Mouse (Mus musculus): ENCODE results near the gene Rpl36.

Gene Rpl36

DNA sequence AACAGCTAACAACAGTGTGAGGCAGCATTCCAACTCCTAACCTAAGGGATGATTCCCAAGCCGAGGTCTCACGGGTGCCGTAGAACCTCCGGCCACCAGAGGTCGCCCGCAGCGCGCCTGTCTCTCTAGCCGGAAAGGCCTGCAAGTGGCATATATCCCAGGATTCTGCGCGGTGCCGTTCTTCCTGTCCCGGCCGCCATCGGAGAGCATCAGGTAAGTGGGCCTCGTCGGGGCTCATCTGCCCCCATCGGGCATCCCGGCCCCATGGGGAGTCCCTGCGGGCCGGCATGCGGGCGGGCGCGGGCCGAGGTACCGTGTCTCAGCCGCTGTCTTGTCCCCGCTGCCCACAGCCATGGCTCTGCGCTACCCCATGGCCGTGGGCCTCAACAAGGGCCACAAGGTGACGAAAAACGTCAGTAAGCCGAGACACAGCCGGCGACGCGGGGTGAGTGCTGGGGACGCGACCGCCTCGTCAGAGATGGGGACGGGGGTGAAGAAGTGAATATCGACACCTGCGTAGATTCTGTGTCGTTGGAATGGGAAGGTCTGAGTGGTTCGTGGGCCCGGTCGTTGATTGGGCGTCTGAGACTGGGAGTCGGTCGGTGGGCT, at the start of gene Rpl36:
Gene Rpl36 (plus strand): TSS at position 181 of the 609 bp plus-strand sequence.
- peak; percentile 93 for DNase-seq (ENCODE audit: low spot score)

DNA sequence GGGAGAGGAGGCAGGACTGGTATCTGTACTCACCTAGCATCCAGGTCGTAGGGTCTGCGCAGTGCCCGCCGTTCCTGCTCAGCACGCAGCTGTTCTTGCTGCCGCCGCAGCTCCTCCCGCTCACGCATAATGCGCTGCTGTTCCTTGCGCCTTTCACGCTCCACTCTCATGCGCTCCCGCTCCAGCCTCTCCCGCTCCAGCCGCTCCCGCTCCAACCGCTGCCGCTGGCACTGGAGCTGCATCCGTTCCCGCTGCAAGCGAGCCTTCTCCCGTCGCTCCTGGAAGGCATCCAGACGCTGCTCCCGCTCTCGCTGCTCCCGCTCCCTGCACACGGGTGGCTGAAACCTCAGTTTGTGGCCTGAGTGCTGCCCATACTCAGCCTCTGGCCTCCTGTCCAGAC, 46.9 kb upstream of the Rpl36 start:
- DNase-seq (ENCODE audit: low spot score): no peak

DNA sequence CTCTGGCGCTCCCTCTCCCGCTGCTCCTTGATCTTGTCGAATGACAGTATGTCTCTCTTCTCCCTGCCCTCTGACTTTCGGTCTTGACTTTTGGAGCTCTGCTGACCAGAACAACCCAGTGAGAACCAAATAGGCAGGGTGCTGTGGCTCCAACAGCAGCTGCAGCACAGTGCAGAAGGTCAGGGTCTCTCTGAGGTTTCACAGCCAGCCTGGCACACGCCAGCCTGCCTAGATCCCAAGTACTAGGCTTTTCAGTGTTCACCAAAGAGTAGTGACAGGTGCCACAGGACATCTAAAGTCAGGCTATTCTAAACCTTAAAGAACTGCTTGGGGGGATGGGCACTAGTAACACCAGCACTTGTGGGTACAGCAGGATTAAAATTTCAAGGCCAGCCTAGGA, 46.3 kb upstream of the Rpl36 start:
- no peak for DNase-seq (ENCODE audit: low spot score)

DNA sequence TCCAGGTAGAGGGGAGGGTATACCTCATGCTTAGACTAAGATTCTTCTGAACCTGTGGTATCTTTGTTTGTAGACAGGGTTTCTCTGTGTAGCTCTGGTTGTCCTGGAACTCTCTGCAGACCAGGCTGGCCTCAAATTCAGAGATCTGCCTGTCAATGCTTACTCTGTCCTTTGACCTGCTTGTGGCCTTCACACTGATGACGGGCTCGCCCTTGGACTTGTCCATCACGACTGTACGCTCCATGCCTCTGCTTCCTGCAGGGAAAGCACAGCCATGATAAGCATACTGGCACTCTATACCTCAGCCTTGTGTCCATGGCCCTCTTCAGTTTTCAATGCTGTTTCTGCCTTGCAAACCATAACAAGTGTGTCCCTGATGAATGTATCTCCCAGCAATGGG, 45.8 kb upstream of the Rpl36 start:
- no peak for DNase-seq (ENCODE audit: low spot score)

DNA sequence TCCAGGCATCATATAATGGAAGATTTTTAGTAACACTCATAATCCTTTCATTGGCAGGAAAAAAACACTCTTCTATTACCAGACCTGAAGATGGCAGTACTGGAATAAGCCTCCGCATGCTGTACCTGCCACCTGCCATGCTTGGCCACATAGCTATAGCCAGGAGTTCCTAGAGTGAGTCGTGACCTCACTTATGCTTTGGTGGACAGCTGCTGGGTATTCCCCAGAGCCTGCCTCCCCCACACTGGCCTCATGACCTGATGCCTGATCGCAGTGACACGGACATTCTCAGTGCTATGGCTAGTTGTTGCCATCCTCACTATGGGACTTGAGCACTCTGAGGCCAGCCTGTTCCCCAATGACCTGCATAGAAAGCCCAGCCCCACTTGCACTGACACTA, 42.9 kb upstream of the Rpl36 start:
- DNase-seq (ENCODE audit: low spot score): no peak

DNA sequence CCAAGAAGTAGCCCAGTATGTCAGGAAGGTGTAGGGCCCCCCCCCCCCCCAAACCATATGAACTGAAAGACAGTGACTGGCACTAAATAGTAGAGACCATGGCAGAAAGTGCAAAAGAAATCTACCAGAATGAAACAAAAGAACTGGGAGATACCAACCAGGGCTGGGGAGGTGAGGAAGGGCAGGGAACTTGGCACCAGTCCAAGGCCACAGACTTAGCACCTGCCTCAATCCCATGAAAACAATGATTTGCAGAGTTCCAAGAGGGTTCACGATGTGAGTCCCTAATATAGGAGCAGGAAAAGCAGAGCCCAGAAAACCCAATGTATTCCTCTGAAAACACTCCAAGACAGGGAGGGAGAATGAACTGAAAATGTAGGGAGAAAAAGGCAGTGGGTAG, 41.1 kb upstream of the Rpl36 start:
- DNase-seq (ENCODE audit: low spot score): no peak

DNA sequence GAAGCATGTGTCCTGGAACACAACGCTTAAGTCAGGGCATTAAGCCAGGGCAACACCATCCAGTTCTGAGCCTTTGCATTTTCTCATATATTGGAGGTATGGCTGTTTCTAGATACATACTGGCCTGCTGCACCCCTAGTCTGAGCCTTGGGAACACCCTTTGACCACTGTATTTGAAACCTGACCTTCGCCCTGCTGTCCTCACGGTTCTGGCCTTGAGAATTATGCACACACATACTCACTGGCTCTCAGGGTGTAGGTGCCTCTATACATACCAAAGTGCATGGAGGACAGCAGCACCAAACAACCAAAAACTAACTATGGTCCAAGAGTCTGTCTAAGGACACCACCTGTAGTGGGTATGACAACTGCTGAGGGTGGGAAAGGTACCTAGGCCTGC, 40.3 kb upstream of the Rpl36 start:
- DNase-seq (ENCODE audit: low spot score): no peak

DNA sequence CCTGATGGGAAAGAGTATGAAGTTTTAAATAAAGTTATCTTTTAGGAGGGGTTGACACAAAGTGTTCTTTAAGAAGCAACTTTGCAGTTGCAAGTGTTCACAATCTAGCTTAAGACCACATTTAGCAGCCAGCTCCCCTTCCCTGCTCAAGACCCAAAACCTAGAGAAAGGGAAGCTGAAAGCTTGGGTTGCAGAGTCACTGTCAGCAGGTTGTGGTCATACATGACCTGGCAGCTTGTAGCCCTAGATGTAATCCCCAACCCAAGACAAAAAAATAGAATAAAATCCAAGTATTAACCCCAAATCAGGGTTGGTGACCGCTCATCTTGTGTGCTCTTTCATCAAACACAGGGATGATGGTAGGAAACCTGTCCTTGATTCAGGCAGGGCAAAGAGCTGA, 30.1 kb upstream of the Rpl36 start:
- no peak for DNase-seq (ENCODE audit: low spot score)

DNA sequence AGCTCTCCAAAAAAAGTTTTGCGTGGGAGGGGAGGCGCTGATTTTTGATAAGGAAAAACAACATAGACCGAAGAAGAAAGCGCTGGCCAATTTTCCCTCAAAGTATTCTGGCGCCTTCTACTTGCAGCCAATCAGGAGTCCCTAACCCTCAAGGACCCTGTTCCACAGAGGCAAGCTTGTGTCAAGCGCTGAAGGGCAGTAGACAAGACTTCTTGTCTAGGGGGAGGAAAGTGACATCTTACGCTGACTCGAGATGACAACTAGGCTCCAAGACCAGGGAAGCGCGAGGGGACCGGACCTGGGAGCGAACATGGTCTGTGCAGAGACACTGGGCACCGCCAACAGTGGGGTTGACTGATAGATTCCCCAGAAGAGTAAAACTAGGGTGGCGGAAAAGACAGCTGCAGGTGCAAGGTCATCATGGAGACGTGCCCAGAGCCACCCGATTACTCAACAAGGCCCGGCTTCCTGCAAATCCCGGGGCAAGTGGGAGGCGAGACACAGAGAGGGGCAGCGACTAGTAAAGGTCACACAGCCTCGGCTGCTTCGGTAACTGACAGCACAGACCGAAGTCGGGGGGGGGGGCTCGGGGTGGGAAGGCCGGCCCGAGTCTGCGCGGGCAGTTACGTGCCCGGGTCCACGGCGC, 29.5 kb upstream of the Rpl36 start:
- DNase-seq (ENCODE audit: low spot score): peak; percentile 28

DNA sequence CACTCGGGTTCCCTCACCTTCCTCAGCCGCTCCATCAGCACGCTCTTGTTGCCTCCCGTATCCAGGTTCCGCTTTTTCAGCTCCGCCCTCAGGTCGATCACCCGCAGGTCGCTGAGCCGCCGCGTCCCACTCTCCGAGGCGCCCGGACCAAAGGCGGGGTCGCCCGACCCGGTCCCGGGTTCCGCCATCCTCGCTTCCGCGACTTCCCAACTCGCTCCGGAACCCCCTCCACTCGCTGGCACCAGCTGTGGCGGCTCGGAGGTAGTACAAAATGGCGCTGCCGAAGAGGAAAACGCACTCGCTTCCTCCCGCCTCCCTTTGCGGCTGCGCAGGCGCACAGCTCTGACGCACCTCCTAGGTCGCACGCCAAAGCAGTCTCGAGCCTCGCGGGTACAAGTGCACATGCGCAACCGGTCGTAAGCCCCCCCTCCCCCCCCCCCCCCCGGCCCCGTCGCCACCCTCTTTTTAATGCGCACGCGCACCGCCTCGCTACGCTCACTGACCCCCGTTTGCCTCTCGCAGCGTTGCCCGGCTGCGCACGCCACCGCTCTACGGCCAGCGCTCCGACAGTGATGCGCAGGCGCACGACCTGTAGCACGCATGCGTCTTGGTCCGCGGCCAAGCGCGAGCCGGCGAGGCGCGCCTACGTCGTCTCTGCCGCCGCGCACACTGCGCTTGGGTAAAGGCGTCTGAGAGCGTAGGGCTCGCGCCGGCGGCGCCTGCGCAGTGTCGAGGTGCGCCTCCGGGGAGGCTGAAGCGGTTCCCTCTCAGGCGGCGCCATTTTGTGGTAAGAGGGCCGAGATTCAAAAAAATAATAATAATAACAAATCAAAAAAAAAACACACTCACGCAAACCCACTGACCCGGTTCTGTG, 28.7 kb upstream of the Rpl36 start, which contains the start of the genes Safb2 and Safb:
Gene Safb2 (minus strand): TSS at position 329 of the 874 bp plus-strand sequence.
Gene Safb (plus strand): TSS at position 569 of the 874 bp plus-strand sequence.
- DNase-seq (ENCODE audit: low spot score): peak; percentile 98

DNA sequence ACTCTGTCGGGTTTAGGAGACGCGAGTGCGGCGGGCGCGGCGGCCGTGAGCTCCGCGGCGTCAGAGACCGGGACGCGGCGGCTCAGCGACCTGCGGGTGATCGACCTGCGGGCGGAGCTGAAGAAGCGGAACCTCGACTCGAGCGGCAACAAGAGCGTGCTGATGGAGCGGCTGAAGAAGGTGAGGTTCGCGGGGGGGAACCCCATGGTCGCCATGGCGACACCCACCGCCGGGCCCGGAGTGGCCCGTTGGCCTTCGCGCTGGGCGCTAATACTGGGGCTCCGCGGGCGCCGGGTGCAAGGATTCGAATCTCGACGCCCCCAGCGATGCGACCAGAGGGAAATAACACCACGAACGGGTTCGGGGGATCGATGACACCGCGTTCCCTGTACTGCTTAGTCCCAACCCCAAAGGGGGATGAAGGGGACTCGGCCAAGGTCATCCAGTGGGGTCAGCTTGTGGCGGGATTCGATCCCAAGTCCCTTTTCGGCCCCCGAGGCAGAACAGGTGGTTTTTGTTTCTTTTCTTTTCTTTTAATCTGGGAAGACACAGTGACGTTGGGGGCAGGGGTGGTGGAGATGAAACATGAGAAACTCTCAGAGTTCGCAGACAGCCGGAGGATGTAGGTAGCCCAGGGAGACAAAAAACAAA, 27.9 kb upstream of the Rpl36 start:
- DNase-seq (ENCODE audit: low spot score): no peak

DNA sequence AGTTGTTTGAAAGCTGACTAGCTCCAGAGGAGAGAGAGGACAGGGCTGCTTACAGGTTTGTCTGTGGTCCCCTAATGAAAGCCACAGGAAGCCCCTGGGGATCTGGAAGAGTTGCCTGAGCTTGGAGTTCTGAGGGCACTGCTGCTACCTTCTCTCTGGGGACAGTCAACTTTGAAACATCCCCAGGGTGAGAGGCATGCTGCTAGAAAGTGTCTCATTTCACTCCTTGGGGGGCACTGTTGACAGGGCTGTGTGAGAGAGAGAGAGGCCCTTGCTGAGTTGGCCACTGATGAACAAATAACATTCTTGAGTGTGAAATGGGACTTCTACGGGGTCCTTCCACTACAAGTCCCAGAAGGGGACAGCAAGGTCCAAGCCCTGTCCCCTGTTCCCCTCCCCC, 25.4 kb upstream of the Rpl36 start:
- no peak for DNase-seq (ENCODE audit: low spot score)

DNA sequence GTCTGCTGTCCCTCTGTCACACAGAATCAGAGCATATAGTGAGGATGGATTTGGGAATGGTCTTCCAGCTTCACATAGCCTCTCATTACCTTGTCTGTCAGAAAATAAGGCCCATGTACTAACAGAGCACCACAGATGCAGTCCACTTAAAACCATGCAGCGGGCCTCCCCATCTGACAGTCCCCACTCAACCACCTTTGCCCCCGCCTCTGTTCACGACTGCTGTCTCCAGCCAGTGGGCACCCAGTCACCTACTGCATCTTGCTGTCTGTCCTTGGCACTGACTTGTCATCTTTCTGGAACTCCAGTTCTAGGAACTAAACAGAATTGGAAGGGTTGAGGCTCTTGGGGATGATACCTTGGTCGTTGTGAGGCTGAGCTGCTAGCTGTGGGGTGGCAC, 24.3 kb upstream of the Rpl36 start:
- no peak for DNase-seq (ENCODE audit: low spot score)

DNA sequence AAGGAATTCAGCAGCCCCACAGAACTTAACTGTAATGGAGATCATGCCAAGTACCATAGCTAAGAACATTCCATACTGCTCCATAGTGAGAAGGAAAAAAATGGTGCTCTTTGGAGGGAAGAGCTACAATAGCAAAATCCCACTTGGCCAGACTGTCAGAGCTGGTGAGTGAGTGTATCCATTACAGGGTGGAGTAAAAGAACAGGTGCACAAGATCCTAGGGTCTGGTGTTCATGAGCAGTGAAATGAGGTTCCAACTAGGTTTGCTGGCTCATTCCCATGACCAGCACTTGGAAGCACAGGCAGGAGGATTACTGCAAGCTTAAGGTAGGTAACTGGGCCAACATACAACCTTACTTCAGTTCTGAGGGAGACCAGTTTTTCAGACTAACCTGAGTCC, 20.7 kb upstream of the Rpl36 start:
- DNase-seq (ENCODE audit: low spot score): no peak

DNA sequence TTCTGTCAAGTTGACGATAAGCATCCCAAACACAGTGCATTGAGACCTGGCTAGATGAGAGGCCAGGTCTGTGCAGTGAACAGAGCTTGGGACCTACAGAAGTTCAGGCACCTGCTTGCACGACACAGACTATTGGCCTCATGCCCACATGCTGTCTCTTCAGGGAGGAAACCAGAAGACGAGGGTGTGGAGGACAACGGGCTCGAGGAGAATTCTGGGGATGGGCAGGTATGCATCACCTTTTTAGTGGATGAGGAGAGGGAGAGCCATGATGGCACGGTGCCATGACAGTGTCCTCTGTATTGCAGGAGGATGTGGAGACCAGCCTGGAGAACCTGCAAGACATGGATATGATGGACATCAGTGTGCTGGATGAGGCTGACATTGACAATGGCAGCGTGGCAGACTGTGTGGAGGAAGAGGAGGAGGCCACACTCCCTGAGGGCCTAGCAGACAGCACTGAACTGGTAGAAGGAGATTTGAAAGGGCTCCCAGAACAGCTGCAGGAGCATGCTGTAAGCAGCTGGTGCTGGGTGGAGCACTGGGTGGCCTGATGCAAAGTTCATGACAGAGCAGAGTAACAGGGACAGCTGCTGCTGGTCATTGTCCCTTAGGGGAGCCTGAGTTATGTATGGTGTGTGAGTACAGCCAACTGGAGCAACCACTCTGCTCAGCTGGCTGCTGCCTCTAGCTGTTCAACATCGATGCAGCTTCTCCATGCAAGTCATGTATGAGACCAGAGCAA, 19.5 kb upstream of the Rpl36 start:
- no peak for DNase-seq (ENCODE audit: low spot score)

DNA sequence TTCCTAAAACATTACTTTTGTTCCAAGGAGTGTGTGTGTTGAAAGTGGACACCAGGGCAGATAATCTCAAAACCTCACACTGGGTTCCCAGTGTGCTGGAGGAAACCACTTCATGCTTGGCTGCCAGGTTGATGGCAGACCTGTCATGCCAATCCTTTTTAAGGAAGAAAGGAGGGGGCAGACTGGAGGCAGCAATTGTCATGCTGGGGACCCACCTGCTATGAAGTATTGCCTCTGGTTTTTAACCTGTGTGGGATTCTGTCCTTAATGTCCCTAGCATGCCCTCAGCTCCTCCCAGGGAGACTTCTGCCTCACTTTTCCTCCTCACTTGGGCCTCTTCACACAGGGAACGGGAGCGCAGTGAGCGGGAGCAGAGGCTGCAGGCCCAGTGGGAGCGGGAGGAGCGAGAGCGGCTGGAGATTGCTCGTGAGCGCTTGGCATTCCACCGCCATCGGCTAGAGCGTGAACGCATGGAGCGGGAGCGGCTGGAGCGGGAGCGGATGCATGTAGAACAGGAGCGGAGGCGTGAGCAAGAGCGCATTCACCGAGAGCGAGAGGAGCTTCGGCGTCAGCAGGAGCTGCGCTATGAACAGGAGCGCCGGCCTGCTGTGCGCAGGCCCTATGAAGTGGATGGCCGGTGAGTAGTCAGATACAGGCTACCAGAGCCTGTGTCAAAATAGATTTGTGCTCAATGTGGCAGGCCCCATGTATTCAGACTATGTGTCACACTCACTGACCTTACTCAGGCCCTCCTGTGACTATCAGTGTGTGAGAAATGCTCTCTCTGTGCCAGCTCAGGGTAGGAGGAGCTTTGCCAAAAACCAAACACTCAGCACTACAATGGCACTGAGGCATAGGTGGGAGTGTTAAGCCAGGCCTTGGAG, 9.8 kb upstream of the Rpl36 start:
- no peak for DNase-seq (ENCODE audit: low spot score)

DNA sequence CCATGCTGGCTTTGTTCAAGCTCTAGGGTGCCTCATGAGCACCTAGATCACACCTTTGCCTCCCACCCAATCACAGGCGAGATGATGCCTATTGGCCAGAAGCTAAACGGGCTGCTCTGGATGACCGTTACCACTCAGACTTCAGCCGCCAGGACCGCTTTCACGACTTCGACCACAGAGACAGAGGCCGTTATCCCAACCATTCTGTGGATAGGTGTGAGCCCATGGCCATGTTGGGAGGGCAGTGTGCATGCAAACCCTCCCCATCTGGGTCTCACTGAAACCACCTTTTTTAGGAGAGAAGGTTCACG, 9.2 kb upstream of the Rpl36 start:
- no peak for DNase-seq (ENCODE audit: low spot score)

DNA sequence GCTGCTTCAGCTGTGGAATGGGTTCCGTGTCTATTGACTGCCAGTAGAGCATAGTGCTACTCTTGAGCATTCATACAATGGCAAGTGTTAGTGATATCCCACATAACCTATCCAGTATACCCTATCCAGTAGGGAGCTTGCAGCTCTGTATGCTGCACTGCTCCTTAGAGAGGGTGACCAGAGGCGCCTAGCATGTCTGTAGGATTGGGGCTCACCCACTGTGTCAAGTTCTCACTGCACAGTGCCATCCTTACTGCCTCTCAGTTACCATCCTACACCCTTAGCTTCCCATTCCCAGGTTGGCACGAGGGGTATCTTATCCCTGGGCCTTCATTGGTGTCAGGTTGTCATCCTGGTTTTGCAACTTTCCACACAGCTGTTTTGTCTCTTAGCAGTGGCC, 8.8 kb upstream of the Rpl36 start:
- no peak for DNase-seq (ENCODE audit: low spot score)

DNA sequence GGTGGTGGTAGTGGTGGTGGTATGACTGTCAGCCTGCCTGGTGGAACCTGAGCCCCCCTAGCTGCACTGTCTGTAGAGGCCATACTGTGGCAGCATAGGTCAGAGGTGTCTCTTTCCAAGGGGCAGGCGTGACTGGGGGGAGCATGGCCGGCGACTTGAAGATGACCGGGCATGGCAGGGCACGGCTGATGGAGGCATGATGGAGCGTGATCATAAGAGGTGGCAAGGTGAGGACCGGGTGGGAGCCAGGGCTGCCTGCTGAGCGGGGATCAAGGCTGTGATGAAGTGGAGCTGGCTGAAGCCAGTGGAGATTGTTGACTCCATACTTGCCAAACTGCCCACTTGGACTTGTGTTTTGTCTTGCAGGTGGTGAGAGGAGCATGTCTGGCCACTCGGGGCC, 7.8 kb upstream of the Rpl36 start:
- DNase-seq (ENCODE audit: low spot score): no peak

DNA sequence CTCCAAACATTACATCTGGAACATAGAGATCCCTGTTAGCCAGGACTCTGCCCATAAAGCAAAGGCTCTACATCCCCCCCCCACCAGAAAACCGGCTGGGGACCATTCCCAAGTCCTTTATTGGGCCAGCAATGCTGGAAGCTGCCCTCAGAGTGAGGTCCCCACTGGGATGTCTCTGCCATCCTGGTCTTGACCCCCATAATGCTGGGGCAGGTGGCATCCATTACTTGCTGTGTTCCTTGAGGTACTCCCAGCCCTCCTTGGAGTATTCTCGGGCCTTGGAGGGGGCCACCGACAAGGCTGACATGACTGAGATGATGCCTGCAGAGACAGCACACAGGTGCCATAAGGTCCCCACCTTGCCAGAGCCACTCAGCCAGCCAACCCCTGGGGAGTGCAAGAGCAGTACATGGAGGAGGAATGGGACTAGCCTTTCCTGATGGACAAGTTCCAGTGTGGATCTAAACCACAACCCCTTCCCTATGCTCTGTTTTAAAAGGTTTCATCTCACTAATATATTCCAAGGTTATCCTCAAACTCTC, 5.6 kb upstream of the Rpl36 start:
- DNase-seq (ENCODE audit: low spot score): no peak

DNA sequence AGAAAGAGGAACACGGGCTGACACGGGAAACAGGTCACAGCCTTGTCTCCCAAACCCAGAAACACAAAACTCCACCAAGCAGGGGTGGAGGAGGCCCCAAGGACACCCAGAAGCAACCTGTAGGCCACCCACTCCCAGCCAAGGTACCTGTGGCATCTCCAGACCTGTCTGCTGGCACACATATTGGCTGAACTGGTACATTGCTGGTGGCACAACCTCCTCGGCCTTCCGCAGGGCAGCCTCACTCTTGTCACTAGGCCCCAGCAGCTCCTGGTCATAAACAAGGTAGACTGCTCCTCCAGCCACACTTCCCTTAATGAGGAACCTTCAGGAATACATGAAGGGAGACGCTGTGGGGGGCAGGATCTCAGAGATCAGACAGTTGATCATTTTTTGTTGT, 4.5 kb upstream of the Rpl36 start:
- no peak for DNase-seq (ENCODE audit: low spot score)

Measured in left cerebral cortex, adult 11 months (tissue).